Mouse (Mus musculus) kidney, postnatal 36 days (tissue): ENCODE results near the gene Elavl1.
A peak's percentile ranks its signal among the peaks of the same experiment; 100 is the strongest.
"Not testable (repeated sequence)": the region's sequence is repeated elsewhere in the genome, so short reads cannot be mapped to it uniquely, and the experiment has no call there.

Experiments
- DNase-seq, 2 experiments: peaks; one replicate each; pipeline ENCODE4 v3.0.0; 2021 to 2022; ENCODE audit warnings: mixed read lengths in 2 of 2

Elavl1 gene

GRCm38 (mm10) chr8:4324983-4325750 is at the start of gene Elavl1, which contains the start of gene Ccl25:
Elavl1 (minus strand) TSS chr8:4325413.
Ccl25 (plus strand) TSS chr8:4325210.
- DNase-seq, result peak; percentile 96 to 99

- peak; percentile 10 to 27 for DNase-seq
Measured at GRCm38 (mm10) chr8:4372657-4373056, 47.4 kb upstream of the Elavl1 start.

DNA sequence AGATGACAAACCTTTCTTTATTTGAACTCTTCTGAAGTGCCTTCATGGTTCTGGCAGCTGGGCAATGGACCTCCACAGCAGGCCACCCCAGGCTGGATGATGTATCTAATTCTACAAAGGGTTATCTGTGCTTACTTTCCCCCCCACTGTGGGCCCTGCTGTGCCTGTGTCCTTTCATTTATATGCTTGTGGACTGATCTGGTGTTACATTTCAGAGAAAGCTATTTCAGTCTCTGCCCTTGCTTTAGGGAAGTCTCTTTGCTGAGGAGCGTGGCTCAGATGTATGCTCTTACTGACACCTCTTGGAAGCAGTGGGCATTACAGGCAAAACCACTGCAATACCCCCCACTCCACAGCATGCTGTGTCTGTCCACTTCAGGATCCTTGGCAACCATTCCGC is 44.9 kb upstream of the Elavl1 start:
- DNase-seq, result peak; percentile 21 to 53

- DNase-seq, result no peak
Measured at GRCm38 (mm10) chr8:4368470-4368869, 43.3 kb upstream of the Elavl1 start.

- no peak for DNase-seq
Measured at GRCm38 (mm10) chr8:4367808-4368207, 42.6 kb upstream of the Elavl1 start.

DNA sequence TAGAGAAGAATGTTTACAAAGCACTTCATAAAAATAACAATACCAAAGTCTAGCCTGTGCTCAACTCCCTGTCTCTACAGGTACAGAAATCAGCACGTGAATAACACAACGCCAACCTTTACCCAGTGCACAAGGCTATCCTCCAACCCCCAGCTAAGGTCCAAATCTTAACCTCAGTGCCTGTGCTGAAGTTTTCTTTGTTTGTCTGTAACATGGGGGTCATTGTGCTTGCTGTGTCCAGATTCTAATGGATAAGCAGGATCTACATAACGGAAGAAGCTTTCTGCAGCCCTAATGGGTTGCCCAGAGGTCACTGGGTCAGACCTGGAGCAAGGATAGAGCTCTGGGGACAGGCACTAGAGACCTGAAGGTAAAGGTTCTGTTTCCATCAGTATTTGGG is 41.0 kb upstream of the Elavl1 start:
- no peak for DNase-seq

GRCm38 (mm10) chr8:4360922-4361321 is 35.7 kb upstream of the Elavl1 start:
- DNase-seq, result no peak

- no peak for DNase-seq
Measured at GRCm38 (mm10) chr8:4359362-4359761, 34.1 kb upstream of the Elavl1 start.

DNA sequence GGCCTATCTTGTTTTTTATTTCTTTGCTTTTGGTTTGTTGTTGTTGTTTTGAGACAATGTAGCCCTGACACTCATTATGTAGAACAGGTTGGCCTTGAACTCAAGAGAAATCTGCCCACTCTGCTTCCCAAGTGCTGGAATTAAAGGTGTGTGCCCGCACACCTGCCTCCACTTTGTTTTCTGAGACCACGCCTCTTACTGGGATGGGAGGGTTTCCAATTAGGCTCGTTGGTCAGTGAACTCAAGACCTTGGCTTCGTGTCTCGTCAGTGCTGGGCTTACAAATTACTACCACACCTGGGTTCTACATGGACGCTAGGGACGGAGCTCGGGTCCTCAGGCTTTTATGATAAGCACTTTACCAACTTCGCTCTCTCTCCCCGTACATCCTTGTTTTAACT is 30.2 kb upstream of the Elavl1 start:
- DNase-seq, result no peak

DNA sequence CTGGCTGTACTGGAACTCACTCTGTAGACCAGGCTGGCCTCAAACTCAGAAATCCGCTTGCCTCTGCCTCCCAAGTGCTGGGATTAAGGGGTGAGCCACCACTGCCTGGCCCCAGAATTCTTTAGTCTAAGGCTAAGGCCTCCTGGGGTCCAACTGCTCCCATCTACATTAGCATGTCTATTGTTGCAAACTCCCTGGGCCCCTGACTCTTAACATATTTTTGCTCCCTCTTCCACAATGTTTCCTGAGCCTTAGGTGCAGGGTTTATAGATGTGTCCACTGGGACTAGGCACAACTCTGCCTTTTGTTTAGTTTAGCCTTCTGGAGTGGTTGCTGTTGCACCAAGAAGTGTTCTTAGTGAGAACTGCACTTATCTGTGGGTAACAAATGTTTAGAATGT is 29.3 kb upstream of the Elavl1 start:
- no peak for DNase-seq

DNA sequence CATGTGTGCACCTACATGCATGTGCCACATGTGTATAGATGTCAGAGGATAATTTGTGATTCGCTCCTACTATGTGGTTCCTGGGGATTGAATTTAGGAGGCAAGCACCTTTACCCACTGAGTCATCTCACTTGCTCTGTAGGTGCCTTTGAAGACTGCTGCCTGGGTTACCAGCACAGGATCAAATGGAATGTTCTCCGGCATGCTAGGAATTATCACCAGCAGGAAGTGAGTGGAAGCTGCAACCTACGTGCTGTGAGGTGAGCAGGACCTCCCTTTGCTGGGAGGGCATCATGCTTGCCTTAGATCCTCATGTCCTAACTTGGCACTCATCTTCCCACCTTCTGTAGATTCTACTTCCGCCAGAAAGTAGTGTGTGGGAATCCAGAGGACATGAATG is 28.5 kb upstream of the Elavl1 start:
- no peak for DNase-seq

GRCm38 (mm10) chr8:4352562-4352961 is 27.3 kb upstream of the Elavl1 start:
- DNase-seq, result not testable (repeated sequence)

DNA sequence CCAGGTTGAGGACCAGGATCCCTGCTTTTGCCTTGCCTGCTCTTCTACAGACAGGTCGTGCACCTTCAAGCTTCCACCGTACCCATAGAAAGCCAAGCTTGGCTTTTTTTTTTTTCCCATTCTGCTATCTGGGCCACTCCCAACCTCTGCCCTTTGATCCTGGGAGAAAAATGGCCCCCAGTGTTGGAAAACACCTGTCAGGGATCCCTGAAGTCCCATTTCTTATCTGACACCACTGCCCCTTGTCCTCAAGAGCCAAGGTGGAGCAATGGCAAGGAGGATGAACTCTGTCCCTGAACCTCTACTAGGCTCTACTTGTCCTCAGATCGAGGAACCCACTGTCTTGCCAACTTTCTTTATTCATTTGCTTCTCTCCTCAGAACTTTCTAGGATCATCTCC is 25.4 kb upstream of the Elavl1 start:
- no peak for DNase-seq

DNA sequence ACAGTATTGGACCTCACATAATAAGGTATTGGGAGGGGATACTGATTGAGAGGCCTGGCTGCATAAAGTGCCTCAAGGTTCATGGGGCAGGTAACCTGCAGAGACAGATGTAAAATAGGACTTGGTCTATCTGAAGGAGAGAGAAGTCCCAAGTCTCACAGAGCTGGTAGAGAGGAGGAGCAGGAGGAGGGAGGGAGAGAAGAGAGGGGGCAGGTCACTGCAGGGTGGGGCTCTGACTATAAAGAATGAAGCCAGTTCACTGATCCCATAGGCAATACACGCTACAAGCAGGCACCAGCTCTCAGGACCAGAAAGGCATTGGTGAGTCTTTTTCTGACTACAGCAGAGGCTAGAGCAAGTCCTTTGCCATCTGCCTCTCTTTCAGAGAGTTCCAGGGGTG is 24.1 kb upstream of the Elavl1 start:
- no peak for DNase-seq

DNA sequence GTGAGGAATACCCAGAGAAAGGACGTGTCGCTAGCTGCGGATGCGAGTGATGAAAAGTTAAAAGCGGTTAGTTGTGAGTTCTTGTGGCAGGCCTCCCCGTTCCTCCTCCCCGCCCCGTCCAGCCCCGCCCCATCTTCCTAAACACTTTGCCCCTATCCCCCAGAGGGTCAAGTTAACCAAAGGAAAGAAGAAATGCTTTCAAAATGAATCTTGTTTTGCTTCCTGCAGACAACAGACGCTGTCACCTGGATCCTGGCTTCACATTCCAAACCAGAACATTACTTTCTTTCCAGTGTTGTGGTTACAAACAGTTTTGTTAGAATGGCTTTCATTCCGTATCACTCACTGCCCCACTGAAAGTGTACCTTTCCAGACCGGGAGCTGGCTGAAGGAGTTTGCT is 23.1 kb upstream of the Elavl1 start:
- no peak for DNase-seq

- DNase-seq, result no peak
Measured at GRCm38 (mm10) chr8:4347661-4348060, 22.4 kb upstream of the Elavl1 start.

GRCm38 (mm10) chr8:4340207-4340606 is 15.0 kb upstream of the Elavl1 start:
- no peak for DNase-seq

- DNase-seq, result no peak
Measured at GRCm38 (mm10) chr8:4335678-4336077, 10.5 kb upstream of the Elavl1 start.

DNA sequence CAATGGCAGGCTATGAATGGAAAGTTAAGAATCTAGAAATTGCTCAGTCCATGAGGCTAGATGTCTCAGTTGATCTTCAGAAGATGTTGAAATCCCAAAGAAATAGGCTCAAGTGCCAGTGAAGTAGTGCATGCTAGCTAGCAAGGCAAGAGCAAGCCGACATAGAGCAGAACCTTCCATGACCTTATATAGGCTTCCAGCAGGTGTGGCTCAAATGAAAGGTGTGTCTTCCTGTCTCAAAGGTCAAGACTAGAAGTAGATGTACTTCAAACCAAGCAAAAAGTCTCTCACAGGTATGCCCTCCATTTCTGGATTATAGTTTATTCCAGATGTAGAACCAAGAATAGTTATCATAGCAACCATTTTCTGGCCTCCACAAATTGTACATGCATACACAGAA is 8.8 kb upstream of the Elavl1 start:
- DNase-seq, result no peak

DNA sequence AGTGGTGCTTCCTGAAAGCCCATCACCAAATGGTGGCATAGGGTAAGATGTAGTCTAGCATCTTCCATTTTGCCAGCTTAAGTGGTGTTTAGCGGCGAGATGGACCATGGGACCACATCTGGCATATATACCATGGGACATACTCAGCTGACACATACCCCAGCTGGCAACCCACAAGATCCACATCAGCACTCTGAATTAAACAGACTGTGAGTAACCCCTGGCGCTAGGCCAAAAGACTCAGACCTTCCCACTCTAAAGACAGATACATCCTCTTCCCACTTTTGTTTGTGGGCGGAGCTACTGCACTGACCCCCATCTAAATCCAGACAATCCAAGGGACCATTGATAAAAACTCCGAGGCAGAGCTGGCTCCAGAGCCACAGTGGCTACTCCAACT is 3.8 kb upstream of the Elavl1 start:
- no peak for DNase-seq

- DNase-seq, result no peak
Measured at GRCm38 (mm10) chr8:4325751-4326036, 481 bp upstream of the Elavl1 start.

GRCm38 (mm10) chr8:4324525-4324924 is 688 bp downstream of the Elavl1 start:
- DNase-seq, result peak in 1 of 2 experiments; percentile 31

DNA sequence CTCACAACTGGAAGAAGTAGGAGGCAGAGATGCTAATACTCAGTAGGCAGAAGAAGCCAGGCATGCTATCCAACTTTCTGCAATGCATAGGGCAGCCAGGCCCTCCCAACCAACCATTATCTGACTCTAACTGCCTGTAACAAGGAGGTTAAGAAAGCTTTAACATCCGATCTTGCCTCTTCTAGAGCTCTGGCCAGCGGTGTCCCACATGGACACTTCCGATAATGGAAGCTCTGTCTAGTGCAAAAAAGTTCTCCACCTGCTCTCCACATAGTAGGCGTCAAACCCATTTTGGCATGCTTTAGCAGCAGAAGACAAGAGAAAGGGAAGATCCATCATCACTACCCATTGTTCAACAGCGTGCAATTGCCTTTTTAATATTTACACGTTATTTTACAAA is 1.3 kb downstream of the Elavl1 start:
- no peak for DNase-seq

GRCm38 (mm10) chr8:4322470-4322869 is 2.7 kb downstream of the Elavl1 start:
- DNase-seq, result peak; percentile 83 to 90

GRCm38 (mm10) chr8:4321031-4321430 is 4.2 kb downstream of the Elavl1 start:
- no peak for DNase-seq
